ENCODE assay signal across 28 mouse cellular contexts in genomic region chr2:162118041-162118440, GRCm38 (mm10).
DNase-seq lines count a peak whose midpoint lies in the region; ATAC-seq and TF ChIP-seq lines count a peak whose summit lies in the region.
"Had no signal": no experiment of that assay in that cellular context is flagged by ENCODE, and none has a peak within 500 bp of the region (broad histone marks: within the 10 kb centered on the region; RNA-seq: fewer than 3 reads in every experiment).

No protein-coding gene starts in this region.

- TF ChIP-seq CTCF in left cerebral cortex, adult 2 months (IDR thresholded peaks at IDR 0.05) = peak; percentile 10

- no peak for ATAC-seq in megakaryocyte-erythroid progenitor cell, adult 5-6 weeks (replicated peaks; ENCODE audit: low FRiP score, low TSS enrichment, poor library complexity, severe bottlenecking)
- ATAC-seq: CD4-positive, CD25-positive, alpha-beta regulatory T cell, adult 4 months; forebrain, embryonic 15.5 days; hindbrain, postnatal 0 days had no signal

- DNase-seq in left cerebral cortex, adult 2 months (ENCODE audit: extremely low spot score in 1 of 2, low spot score in 2 of 2) = no peak
- DNase-seq in left cerebral cortex, adult 11 months (ENCODE audit: low spot score) = no peak
- DNase-seq in right cerebral cortex, adult 18-20 months = peak; percentile 24
- no peak for DNase-seq in right cerebral cortex, adult 2 months (ENCODE audit: low spot score in 2 of 2)
- peak; percentile 36 for DNase-seq in telencephalon, adult 2 months (ENCODE audit: low read depth, low spot score)
- DNase-seq: adrenal gland, adult 2 months; adrenal gland, postnatal 14 days; cerebellum, adult 11-12 months; cerebellum, adult 8-10 months; cerebellum, postnatal 10 days; cerebellum, postnatal 36 days; embryo, embryonic 11 days; gastrocnemius, adult 2 months; gastrocnemius, postnatal 14 days; heart, adult 18-20 months; heart, postnatal 14 days; heart, postnatal 4 days had no signal

- no peak overlapping the region for H3K27ac ChIP-seq in left cerebral cortex, adult 2 months
- H3K27ac ChIP-seq: embryonic facial prominence, embryonic 10.5 days; embryonic facial prominence, embryonic 13.5 days; forebrain, embryonic 12.5 days; forebrain, embryonic 15.5 days; gastrocnemius, adult 2 months; heart, embryonic 10.5 days; heart, embryonic 13.5 days; hindbrain, embryonic 14.5 days; hindbrain, postnatal 0 days had no signal

- no peak overlapping the region for H3K4me3 ChIP-seq in left cerebral cortex, adult 2 months
- H3K4me3 ChIP-seq: embryonic facial prominence, embryonic 10.5 days; embryonic facial prominence, embryonic 13.5 days; erythroblast, embryonic 14.5 days; forebrain, embryonic 12.5 days; forebrain, embryonic 15.5 days; gastrocnemius, adult 2 months; heart, embryonic 10.5 days; heart, embryonic 13.5 days had no signal

- intact Hi-C loops in left cerebral cortex, adult 2 months (cut with DNase I) = no loop called here

Comparison
In these comparisons a context has a peak if more than half of its experiments do, and no peak if none do; other contexts are left out.
1. DNase-seq: peak in right cerebral cortex, adult 18-20 months (single experiment) and telencephalon, adult 2 months (single experiment); none in left cerebral cortex, adult 2 months (0 of 2), left cerebral cortex, adult 11 months (single experiment) and right cerebral cortex, adult 2 months (0 of 2).